In the genomic region with DNA sequence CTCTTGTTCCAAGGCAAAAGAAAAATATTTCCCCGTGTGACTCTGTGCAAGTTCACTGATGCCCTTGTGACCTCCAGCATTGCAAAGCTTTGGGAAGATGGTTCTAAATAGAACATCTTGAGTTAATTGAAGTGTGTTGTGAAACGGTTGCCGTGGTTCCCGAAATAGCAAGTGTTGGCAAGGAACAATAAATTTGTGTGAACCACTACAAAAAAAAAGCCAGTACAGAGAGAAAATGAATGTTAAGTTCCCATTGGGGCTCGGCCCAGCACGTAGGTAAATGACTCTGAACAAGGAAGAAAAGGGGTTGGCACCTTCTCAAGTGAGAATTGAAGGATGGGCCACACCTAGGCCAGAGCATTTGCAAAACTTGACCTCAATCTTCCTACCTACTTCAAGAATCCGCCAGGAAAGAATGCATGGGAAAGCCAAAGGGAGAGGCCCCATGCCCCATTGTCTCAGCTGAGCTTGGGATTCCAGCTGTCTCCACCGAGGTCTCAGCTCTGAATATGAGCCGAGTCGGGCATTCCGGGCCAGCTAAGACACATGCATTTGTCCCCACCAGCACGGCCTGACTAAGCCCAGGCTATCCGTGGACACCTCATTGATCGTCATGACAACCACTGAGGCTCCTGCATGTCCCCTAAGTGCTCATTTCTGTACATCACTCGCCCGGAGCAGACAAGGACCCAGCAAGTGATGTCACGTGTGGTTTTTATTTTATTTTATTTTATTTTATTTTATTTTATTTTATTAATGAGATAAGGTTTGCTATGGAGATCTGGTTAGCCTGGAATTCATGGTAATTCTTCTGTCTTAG, we compare ENCODE assay signal across 9 mouse cellular contexts. TPM values are rescaled to one million over a fixed set of nuclear protein-coding genes. Genes with fewer than 3 reads are reported as not detected.
DNase-seq lines count a peak whose midpoint lies in the region; ATAC-seq and TF ChIP-seq lines count a peak whose summit lies in the region.
"Had no signal": no experiment of that assay in that cellular context is flagged by ENCODE, and none has a peak within 500 bp of the region (broad histone marks: within the 10 kb centered on the region; RNA-seq: fewer than 3 reads in every experiment).

No protein-coding gene starts in this region.

- no peak overlapping the region for H3K9ac ChIP-seq in embryonic facial prominence, embryonic 14.5 days (ENCODE audit: low read depth, low read length)
- no peak overlapping the region for H3K9ac ChIP-seq in lung, embryonic 15.5 days
- H3K9ac ChIP-seq: liver, embryonic 14.5 days had no signal

- no peak overlapping the region for H3K4me2 ChIP-seq in embryonic facial prominence, embryonic 14.5 days (ENCODE audit: low read depth, low read length)
- no peak overlapping the region for H3K4me2 ChIP-seq in lung, embryonic 15.5 days

- no peak overlapping the region for H3K4me3 ChIP-seq in embryonic facial prominence, embryonic 14.5 days (ENCODE audit: low read depth, low read length)
- H3K4me3 ChIP-seq in lung, embryonic 15.5 days: no peak overlapping the region
- no peak overlapping the region for H3K4me3 ChIP-seq in cerebellum, adult 2 months (replicated peaks; ENCODE audit: insufficient read depth, low read depth, low read length)

- H3K4me1 ChIP-seq in embryonic facial prominence, embryonic 14.5 days (ENCODE audit: control insufficient read depth, insufficient read depth, low read length): peaks cover 8% of the 10 kb centered on the region; the same call in 1 of the 2 replicates
- peaks cover 9% of the 10 kb centered on the region; the same call in 1 of the 2 replicates for H3K4me1 ChIP-seq in lung, embryonic 15.5 days
- H3K4me1 ChIP-seq in cerebellum, adult 2 months (ENCODE audit: control insufficient read depth, insufficient read depth, low read length): no peaks in the 10 kb centered on the region; the same call in 1 of the 2 replicates

- H3K36me3 ChIP-seq in embryonic facial prominence, embryonic 14.5 days (ENCODE audit: control insufficient read depth, insufficient read depth, low read length): no peaks in the 10 kb centered on the region
- no peaks in the 10 kb centered on the region for H3K36me3 ChIP-seq in lung, embryonic 15.5 days

- no peaks in the 10 kb centered on the region for H3K9me3 ChIP-seq in embryonic facial prominence, embryonic 14.5 days (ENCODE audit: control insufficient read depth, low read length)
- no peaks in the 10 kb centered on the region for H3K9me3 ChIP-seq in lung, embryonic 15.5 days

- no peak for TF ChIP-seq CTCF in cerebellum, adult 2 months (IDR thresholded peaks at IDR 0.05; ENCODE audit: borderline replicate concordance, insufficient read depth, low read depth, low read length)

- no peak for ATAC-seq in embryonic facial prominence, embryonic 14.5 days (ENCODE audit: low read depth)
- ATAC-seq in lung, embryonic 15.5 days (ENCODE audit: borderline replicate concordance, extremely low read depth, low FRiP score, low TSS enrichment): no peak

- H3K27me3 ChIP-seq in embryonic facial prominence, embryonic 14.5 days (replicated peaks; ENCODE audit: control insufficient read depth, insufficient read depth, low read length): no peaks in the 10 kb centered on the region
- H3K27me3 ChIP-seq in lung, embryonic 15.5 days: no peaks in the 10 kb centered on the region
- no peaks in the 10 kb centered on the region for H3K27me3 ChIP-seq in cerebellum, adult 2 months (ENCODE audit: control insufficient read depth, insufficient read depth, low read length)

- WGBS in embryonic facial prominence, embryonic 14.5 days: 75% methylated on average over 17 of the region's 17 CpGs
- WGBS in lung, embryonic 15.5 days: 52% methylated on average over 17 of the region's 17 CpGs
- 47% methylated on average over 17 of the region's 17 CpGs for WGBS in cerebellum, adult 2 months

- TF ChIP-seq POLR2A in cerebellum, adult 2 months (IDR thresholded peaks at IDR 0.05; ENCODE audit: borderline replicate concordance, insufficient read depth, low read length): no peak

- H3K27ac ChIP-seq in embryonic facial prominence, embryonic 14.5 days (replicated peaks; ENCODE audit: low read depth, low read length): no peak overlapping the region
- 0 out of 2 replicates have a peak overlapping the region, but pooled peaks have one; percentile 20 for H3K27ac ChIP-seq in lung, embryonic 15.5 days
- H3K27ac ChIP-seq in cerebellum, adult 2 months (ENCODE audit: insufficient read depth, low read length): no peak overlapping the region
- H3K27ac ChIP-seq: liver, embryonic 14.5 days had no signal

- DNase-seq in embryo, embryonic 10 days (ENCODE audit: low spot score): peak; percentile 60
- DNase-seq in embryo, embryonic 9.5 days (ENCODE audit: extremely low spot score): no peak
- DNase-seq in B cell, adult 2 months: peak; percentile 34 to 41
- peak; percentile 36 for DNase-seq in embryonic facial prominence, embryonic 14.5 days (ENCODE audit: low spot score)
- no peak for DNase-seq in cerebellum, adult 2 months
- no peak for DNase-seq in left cerebral cortex, adult 8-10 months (ENCODE audit: low spot score in 2 of 2)
- DNase-seq in left cerebral cortex, postnatal 36 days (ENCODE audit: low spot score in 2 of 2): no peak

- intact Hi-C loops in left cerebral cortex, postnatal 36 days (cut with DNase I): no loop called here

RNA-seq across cellular contexts. Expression of a gene that starts 21.5 kb away (rescaled TPM):
- polyA plus RNA-seq in embryonic facial prominence, embryonic 14.5 days (2014; fragmentation: Nextera tagmentation; extraction: Ambion mirVana): 98.6 and 112 TPM in 2 replicates
- 81.9 and 90.6 TPM in 2 replicates for polyA plus RNA-seq in lung, embryonic 15.5 days (2015; fragmentation: Nextera tagmentation; extraction: Ambion mirVana)
- polyA plus RNA-seq in cerebellum, adult 2 months (2012; rRNA removed): 148 and 152 TPM in 2 replicates
- total RNA-seq in left cerebral cortex, adult 8-10 months (2022): 10 to 100 TPM; 73.9 to 78.0 (median 76.5) TPM
- total RNA-seq in left cerebral cortex, postnatal 36 days (2021): 10 to 100 TPM; 90.3 to 90.7 TPM

Comparison
In these comparisons a context has a peak if more than half of its experiments do, and no peak if none do; other contexts are left out.
1. DNase-seq: peak in embryo, embryonic 10 days (single experiment), B cell, adult 2 months (2 of 2) and embryonic facial prominence, embryonic 14.5 days (single experiment); none in embryo, embryonic 9.5 days (single experiment), cerebellum, adult 2 months (0 of 2), left cerebral cortex, adult 8-10 months (0 of 2) and left cerebral cortex, postnatal 36 days (0 of 2).